Mouse (Mus musculus) neural tube, embryonic 10.5 days (tissue): Measurements from ENCODE around the gene Il31.
A peak's percentile ranks its signal among the peaks of the same experiment; 100 is the strongest.

ENCODE experiments used
- DNase-seq: peaks from one replicate; pipeline ENCODE4 v3.0.0-alpha.2; 2017; ENCODE audit warnings: low spot score; ENCODE audit errors: extremely low spot score

Gene Il31

GRCm38 (mm10) chr5:123473817-123474216, 15.5 kb downstream of the Il31 start:
- DNase-seq: no peak

- no peak for DNase-seq
Measured at GRCm38 (mm10) chr5:123470784-123471400, 18.4 kb downstream of the Il31 start.

- no peak for DNase-seq
Measured at GRCm38 (mm10) chr5:123464638-123465037, 24.7 kb downstream of the Il31 start.

GRCm38 (mm10) chr5:123461420-123461819, 27.9 kb downstream of the Il31 start:
- no peak for DNase-seq

GRCm38 (mm10) chr5:123451886-123452285, 37.4 kb downstream of the Il31 start:
- DNase-seq: no peak

- DNase-seq: no peak
Measured at GRCm38 (mm10) chr5:123444849-123445334, 44.4 kb downstream of the Il31 start.

- DNase-seq: peak; percentile 73
Measured at GRCm38 (mm10) chr5:123444069-123444468, 45.2 kb downstream of the Il31 start.

- no peak for DNase-seq
Measured at GRCm38 (mm10) chr5:123442283-123442682, 47.0 kb downstream of the Il31 start.

GRCm38 (mm10) chr5:123440664-123441063, 48.6 kb downstream of the Il31 start:
- DNase-seq: no peak

- DNase-seq: no peak
Measured at GRCm38 (mm10) chr5:123439941-123440340, 49.3 kb downstream of the Il31 start.

- DNase-seq: no peak
Measured at GRCm38 (mm10) chr5:123439312-123439711, 50.0 kb downstream of the Il31 start.

GRCm38 (mm10) chr5:123438381-123438780, 50.9 kb downstream of the Il31 start:
- DNase-seq: no peak

- no peak for DNase-seq
Measured at GRCm38 (mm10) chr5:123436780-123437175, 52.5 kb downstream of the Il31 start.

GRCm38 (mm10) chr5:123436071-123436779, 53.1 kb downstream of the Il31 start:
- no peak for DNase-seq

- DNase-seq: no peak
Measured at GRCm38 (mm10) chr5:123432305-123432874, 56.9 kb downstream of the Il31 start.

GRCm38 (mm10) chr5:123431524-123432304, 57.6 kb downstream of the Il31 start:
- no peak for DNase-seq
